Mouse (Mus musculus) midbrain, embryonic 10.5 days (tissue): ENCODE measurements at regions not wholly inside any gene's neighbourhood (a gene's known extent, or its start where the extent isn't known, plus 50 kb on each side); places are given as distances from the start of the nearest gene placed in this dataset.

ENCODE experiments used
- DNase-seq: peaks from one replicate; pipeline ENCODE4 v3.0.0-alpha.2; 2017; ENCODE audit warnings: low spot score
- H3K27ac ChIP-seq: fragments of 300-500 bp; sonication (generic); replicated peaks from 2 replicates; pipeline ENCODE4 v1.5.1; 2016; ENCODE audit warnings: mild to moderate bottlenecking
- H3K27me3 ChIP-seq: fragments of 300-500 bp; sonication (generic); 2 replicates; pipeline ENCODE4 v1.6.1; 2016; ENCODE audit warnings: low read depth, mild to moderate bottlenecking; ENCODE audit not compliant: poor library complexity, severe bottlenecking
- H3K36me3 ChIP-seq: fragments of 300-500 bp; sonication (generic); 2 replicates; pipeline ENCODE4 v1.6.1; 2016; ENCODE audit warnings: mild to moderate bottlenecking, moderate library complexity
- H3K4me1 ChIP-seq: fragments of 300-500 bp; sonication (generic); 2 replicates; pipeline ENCODE4 v1.6.1; 2016
- H3K4me3 ChIP-seq: fragments of 300-500 bp; sonication (generic); 2 replicates; pipeline ENCODE4 v1.5.1; 2016; ENCODE audit warnings: mild to moderate bottlenecking, moderate library complexity
- H3K9me3 ChIP-seq: fragments of 300-500 bp; sonication (generic); replicated peaks from 2 replicates; pipeline ENCODE4 v1.6.1; 2016; ENCODE audit warnings: mild to moderate bottlenecking
- whole genome bisulfite sequencing: fragments of 180-500 bp; shearing (Covaris S2); methylation state at CpG from one replicate; pipeline ENCODE4 v1.1.7; 2016; 5-methylcytosine and 5-hydroxymethylcytosine counted together

DNA sequence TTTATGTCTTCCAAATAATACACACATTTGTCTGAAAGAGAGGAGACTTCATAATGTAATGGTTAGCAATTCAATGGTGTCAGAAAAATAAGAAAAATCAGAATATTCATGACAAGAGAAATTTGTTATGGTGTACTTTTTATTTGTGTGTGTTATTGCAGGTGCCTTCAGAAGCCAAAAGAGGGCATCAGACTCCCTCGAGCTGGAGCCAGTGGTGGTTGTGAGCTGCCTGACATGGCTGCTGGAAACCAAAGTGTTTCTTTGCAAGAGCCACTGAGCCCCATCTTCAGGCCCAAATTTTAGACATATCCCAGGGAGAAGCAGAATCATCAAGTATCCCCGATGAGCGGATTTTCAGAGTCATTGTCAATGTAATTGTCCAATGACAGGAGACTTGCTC is 81.9 kb downstream of the Tm2d3 start:
- DNase-seq: no peak
- 88% methylated on average over 3 of the region's 3 CpGs for WGBS
- H3K27ac ChIP-seq: no peak overlapping the region
- H3K4me3 ChIP-seq: no peak overlapping the region
- H3K9me3 ChIP-seq: no peaks in the 10 kb centered on the region
- H3K36me3 ChIP-seq: no peaks in the 10 kb centered on the region
- H3K4me1 ChIP-seq: no peaks in the 10 kb centered on the region
- no peaks in the 10 kb centered on the region for H3K27me3 ChIP-seq

DNA sequence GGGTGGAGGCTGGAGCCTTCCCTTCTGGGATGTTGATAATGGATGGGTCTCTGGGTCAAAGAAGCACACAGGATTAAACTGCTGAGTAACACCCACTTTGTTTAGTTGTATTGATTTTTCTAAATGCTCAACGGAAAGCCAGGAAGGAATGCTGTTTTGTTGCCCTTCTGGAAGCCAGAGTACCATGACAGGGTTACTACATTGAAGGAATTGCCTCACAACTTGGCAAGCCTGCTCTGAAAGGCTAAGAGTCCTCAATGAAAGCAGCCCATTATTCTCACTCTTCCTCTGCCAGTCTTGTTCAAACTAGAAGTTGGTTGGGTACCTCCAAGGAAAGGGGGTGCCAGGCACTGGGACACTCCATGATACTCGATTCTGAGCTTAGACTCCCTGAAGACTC is 83.0 kb downstream of the Tm2d3 start:
- Histone ChIP-seq H3K27ac (no peak overlapping the region), H3K4me3 (no peak overlapping the region), H3K4me1 (no peaks in the 10 kb centered on the region), H3K9me3 (no peaks in the 10 kb centered on the region), H3K27me3 (no peaks in the 10 kb centered on the region), H3K36me3 (no peaks in the 10 kb centered on the region)
- WGBS: 55% methylated on average over 2 of the region's 2 CpGs
- DNase-seq: no peak

DNA sequence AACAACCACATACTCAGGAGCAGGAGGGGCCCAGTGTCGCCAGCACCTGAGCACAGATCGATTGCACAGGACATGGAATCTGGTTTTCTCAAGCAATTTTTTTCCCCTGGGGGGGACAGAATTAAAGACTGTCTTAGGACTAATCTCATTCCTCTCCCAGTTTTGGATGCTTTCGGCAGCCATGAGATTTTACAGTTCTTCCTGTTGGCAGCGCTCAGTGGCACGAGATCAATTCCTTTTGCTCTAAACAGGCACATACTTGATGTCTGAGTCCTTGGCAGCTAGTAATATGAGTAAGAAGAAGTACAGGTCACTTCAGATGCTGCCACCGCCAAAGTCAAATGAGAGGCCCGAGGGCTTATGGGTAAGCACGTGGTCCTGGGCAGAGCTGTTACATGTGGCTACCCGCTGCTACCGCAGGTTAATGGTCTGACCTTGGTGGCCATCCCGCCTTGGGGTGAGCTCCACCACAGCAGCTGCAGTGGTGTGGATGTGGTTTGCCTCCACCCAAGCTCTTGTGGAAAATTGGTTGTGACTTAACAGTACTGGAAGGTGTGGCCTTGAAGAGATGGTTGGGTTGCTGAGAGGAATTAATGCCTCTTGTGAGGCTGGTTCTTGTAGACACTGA is 83.5 kb downstream of the Tm2d3 start:
- no peak overlapping the region for H3K4me3 ChIP-seq
- no peak overlapping the region for H3K27ac ChIP-seq
- H3K9me3 ChIP-seq: no peaks in the 10 kb centered on the region
- no peaks in the 10 kb centered on the region for H3K36me3 ChIP-seq
- H3K27me3 ChIP-seq: no peaks in the 10 kb centered on the region
- whole genome bisulfite sequencing: 92% methylated on average over 11 of the region's 11 CpGs
- no peaks in the 10 kb centered on the region for H3K4me1 ChIP-seq
- no peak for DNase-seq

DNA sequence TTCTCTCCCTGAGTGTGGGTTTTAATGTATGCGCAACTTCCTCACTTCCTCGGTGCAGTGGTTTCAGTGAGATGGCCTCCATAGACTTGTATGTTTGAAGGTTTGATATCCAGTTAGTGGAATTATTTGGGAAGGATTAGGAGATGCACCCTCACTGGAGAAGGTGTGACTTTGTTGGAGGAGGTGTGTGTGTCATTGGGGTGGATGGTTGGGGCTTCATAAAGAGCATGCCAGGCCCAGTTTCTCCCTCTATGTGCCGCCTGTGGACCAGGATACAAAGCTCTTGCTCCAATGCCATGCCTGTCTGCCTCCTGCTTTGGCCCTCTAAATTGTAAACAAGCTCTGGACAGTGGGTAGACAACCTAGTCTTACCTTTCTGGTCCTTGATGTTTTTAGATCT is 84.0 kb downstream of the Tm2d3 start:
- whole genome bisulfite sequencing: 90% methylated on average over 3 of the region's 3 CpGs

DNA sequence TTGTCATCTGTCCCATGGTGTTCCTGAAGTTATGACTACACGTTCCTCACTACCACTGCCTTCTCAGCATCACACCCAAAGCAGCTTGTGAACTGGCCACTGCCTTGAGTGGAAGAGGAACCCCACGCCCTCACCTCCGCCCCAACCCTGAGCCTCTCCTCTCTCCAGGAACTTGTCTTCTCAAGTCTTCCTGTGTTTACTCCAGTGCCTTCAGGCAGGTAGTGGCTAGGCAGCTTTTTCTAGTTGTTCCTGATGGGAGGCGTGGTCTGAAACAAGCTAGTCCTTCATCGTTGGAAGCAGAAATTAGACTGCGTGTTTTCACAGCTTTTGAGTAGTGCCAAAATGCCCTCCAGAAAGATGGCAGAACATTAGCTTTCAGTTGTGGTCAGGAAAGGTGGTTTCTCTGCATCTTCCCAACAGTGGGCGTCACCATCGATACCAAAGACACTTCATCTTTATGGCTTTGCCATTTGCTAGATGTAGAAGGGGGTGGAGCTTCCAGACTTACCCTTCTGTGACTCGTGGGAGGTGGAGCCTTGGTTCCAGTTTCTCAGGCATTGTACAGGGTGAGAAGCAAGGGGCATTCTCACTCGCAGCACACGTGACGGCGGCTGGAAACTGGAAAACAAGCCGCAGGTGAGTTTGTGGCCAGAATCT is 81.7 kb upstream of the Pcsk6 start:
- DNase-seq: no peak

More for the DNA sequence above, 84.0 kb downstream of the Tm2d3 start:
- no peaks in the 10 kb centered on the region for H3K27me3 ChIP-seq
- H3K4me1 ChIP-seq: no peaks in the 10 kb centered on the region
- H3K27ac ChIP-seq: no peak overlapping the region
- no peaks in the 10 kb centered on the region for H3K9me3 ChIP-seq
- no peaks in the 10 kb centered on the region for H3K36me3 ChIP-seq
- H3K4me3 ChIP-seq: no peak overlapping the region
- DNase-seq: no peak

DNA sequence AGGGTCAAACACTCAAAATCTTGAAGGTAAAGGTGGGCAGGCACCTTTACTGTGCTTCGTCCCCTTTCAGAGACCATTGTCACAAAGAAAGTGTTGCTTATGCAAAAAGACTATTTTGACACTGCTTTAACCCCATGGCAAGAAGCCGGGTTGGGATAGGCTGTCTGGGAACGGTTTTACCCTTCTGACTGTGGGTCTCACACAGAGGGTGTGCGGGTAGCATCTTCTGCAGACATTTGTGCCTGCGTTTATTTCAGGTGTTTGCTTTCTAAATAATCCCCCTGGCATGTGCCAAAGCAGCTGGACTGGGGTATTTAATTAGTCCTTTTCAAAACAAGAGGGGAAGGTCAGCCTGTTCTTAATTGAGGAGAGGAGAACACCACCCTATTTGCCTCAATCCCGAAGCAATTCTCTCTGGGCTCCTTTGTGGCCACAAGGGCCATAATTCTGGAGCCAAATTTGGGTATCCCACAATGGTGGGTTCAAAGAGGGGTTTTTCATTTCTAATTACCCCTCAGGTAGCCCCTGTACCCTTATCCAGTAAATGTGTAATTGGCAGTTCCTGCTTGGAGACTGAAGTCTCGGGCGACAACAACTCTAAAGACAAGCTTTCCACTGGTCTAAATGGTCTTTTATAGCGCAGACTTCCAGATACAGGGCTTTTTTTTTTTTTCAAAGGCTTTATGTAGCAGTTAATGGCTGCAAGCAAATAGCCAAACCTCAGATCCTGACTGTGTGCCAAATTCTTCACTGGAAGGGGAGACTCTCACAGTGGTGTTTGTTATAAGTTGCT is 80.8 kb upstream of the Pcsk6 start:
- no peaks in the 10 kb centered on the region for H3K4me1 ChIP-seq

More for the DNA sequence above, 81.7 kb upstream of the Pcsk6 start:
- no peak overlapping the region for H3K27ac ChIP-seq
- H3K4me1 ChIP-seq: no peaks in the 10 kb centered on the region
- no peaks in the 10 kb centered on the region for H3K36me3 ChIP-seq
- no peak overlapping the region for H3K4me3 ChIP-seq
- H3K9me3 ChIP-seq: no peaks in the 10 kb centered on the region
- 81% methylated on average over 14 of the region's 14 CpGs for WGBS
- H3K27me3 ChIP-seq: no peaks in the 10 kb centered on the region

DNA sequence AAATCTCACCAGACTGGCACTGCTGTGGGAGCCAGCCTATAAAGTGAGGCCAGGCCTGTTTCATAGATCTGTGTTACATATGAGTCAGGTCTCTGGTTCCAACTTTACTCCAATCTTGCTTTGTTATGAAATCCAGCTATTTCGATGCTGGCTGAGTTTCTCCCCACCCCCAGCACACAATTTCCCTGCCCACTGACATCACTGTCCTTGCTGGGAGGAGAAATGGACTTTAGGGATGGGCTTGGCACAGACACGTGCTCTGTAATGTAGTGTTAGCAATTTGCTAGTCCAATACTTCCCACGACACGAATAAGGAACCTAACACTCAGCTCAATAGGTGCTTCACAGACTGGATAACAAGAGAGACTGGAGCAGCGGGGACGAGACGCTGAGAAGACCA is 79.5 kb upstream of the Pcsk6 start:
- WGBS: 89% methylated on average over 7 of the region's 7 CpGs
- no peaks in the 10 kb centered on the region for H3K27me3 ChIP-seq
- DNase-seq: no peak
- no peaks in the 10 kb centered on the region for H3K36me3 ChIP-seq
- no peak overlapping the region for H3K27ac ChIP-seq
- H3K4me1 ChIP-seq: peaks cover 8% of the 10 kb centered on the region
- H3K4me3 ChIP-seq: no peak overlapping the region
- H3K9me3 ChIP-seq: no peaks in the 10 kb centered on the region

More for the DNA sequence above, 80.8 kb upstream of the Pcsk6 start:
- H3K4me3 ChIP-seq: no peak overlapping the region
- DNase-seq: no peak
- H3K27me3 ChIP-seq: no peaks in the 10 kb centered on the region
- H3K36me3 ChIP-seq: no peaks in the 10 kb centered on the region
- H3K27ac ChIP-seq: no peak overlapping the region
- H3K9me3 ChIP-seq: no peaks in the 10 kb centered on the region
- 67% methylated on average over 9 of the region's 9 CpGs for WGBS

DNA sequence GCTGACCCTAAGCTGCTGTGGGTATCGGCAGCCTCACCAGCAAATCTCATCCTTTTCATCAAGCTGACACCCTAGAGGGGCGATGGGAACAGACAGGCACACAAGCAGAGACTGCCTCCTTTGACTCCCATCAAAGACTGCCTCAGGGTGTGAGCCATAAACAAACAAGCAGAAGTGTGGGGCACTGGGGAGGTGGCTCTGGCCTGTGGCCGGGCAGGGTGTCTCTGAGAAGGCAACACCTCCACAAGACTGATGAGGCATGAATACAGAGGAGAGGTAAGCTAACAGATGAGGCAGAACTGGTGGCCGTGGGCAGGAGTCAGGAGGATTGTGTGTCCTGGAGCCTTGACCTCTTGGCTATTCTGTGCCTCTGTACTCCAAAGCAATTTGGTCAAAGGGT is 77.8 kb upstream of the Pcsk6 start:
- Histone ChIP-seq H3K9me3 (no peaks in the 10 kb centered on the region), H3K4me1 (peaks cover 12% of the 10 kb centered on the region), H3K36me3 (no peaks in the 10 kb centered on the region), H3K27me3 (no peaks in the 10 kb centered on the region), H3K27ac (no peak overlapping the region), H3K4me3 (no peak overlapping the region)
- 44% methylated on average over 4 of the region's 4 CpGs for WGBS
- no peak for DNase-seq

DNA sequence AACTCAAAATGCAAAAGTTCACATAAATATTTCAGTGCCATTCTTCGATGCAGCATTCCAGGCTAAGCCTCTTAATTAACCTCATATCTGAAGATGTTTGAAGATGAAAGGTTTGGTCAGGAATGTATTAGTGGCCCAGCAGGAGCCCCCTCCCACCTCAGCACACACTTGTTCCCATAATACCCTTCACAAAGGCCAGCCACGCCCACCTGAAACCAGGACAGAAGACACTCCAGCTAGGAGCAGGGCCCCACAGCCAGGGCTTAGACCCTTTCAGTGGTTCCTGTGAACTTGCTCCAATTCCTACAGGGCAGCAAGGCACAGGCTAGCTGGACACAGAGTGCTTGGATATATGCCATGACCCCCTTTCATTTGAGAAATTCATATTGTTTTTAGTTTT is 74.6 kb upstream of the Pcsk6 start:
- peaks cover 12% of the 10 kb centered on the region for H3K4me1 ChIP-seq
- DNase-seq: peak; percentile 40
- no peak overlapping the region for H3K4me3 ChIP-seq
- WGBS: 31% methylated on average over 2 of the region's 2 CpGs
- no peaks in the 10 kb centered on the region for H3K27me3 ChIP-seq
- H3K27ac ChIP-seq: no peak overlapping the region
- no peaks in the 10 kb centered on the region for H3K9me3 ChIP-seq
- no peaks in the 10 kb centered on the region for H3K36me3 ChIP-seq

DNA sequence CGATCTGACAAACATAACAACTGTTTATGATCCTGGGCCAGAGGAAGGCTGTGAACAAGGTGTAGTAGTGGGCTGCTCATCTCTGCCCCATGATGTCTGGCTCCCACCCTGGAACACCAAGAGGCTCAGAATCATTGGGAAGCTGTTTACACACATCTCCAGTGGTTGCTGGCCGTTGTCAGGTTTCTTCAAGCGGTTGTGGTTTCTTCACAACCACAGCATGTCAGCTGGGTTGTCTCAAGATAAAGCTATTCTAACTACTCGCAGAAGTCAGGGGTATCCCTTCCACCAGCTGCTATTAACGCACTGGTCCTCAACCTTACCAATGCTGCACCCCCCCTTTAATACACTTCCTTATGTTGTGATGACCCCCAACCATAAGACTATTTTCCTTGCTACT is 73.7 kb upstream of the Pcsk6 start:
- Histone ChIP-seq H3K4me1 (peaks cover 12% of the 10 kb centered on the region), H3K27ac (no peak overlapping the region), H3K4me3 (no peak overlapping the region), H3K27me3 (no peaks in the 10 kb centered on the region), H3K9me3 (no peaks in the 10 kb centered on the region), H3K36me3 (no peaks in the 10 kb centered on the region)
- no peak for DNase-seq
- WGBS: 96% methylated on average over 5 of the region's 5 CpGs

DNA sequence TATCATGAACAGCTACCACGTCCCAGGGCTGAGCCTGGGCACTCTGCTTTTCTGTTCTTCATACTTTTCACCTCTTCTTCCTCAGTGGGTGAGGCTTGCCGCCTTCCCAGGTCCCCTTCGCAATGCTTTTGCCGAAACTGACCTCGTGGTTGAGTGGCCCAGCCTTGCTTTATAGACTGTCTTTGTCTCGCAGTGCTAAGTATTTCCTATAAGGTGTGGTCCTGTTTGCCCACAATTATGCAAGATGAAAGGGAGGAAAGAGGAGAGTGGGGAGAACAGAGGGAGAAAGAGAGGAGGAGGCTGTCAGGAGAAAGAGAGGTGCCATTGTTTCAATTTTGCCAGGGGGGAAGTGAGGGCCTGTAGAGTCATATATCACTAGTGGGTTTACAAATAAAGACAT is 71.3 kb upstream of the Pcsk6 start:
- Histone ChIP-seq H3K4me1 (peaks cover 12% of the 10 kb centered on the region), H3K4me3 (no peak overlapping the region), H3K9me3 (no peaks in the 10 kb centered on the region; the same call in 1 of the 2 replicates), H3K27me3 (no peaks in the 10 kb centered on the region), H3K27ac (no peak overlapping the region), H3K36me3 (no peaks in the 10 kb centered on the region)
- WGBS: 82% methylated on average over 6 of the region's 6 CpGs
- no peak for DNase-seq

DNA sequence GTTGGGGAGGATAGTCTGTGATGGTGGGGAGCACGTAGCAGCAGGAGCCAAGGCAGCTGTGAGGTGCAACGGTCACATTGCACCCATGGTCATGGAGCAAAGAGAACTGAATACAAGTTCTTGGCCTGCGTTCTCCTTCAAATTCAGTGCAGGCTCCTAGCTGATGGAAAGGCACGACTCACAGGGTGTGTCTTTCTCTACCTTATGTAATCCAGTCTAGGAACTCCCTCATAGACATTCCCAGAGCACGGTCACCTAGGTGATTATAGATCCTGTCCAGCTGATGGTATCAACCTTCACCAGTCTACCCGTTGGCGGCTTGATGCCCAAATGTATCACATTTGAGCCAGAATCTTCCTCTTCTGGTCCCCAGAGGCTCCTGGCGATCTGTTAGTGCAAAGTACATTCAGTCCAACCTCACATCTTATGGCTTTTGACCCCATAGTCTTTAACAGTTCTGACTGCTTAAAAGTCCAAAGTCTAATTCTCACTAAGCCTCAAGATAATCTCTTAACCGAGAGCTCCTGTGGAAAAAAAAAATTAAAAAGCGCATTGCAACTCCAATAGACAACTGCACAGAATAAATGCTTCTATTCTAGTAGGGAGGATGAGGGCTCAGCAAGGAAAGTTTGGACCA is 69.2 kb upstream of the Pcsk6 start:
- Histone ChIP-seq H3K4me3 (no peak overlapping the region), H3K4me1 (peaks cover under 1% of the 10 kb centered on the region; the same call in 1 of the 2 replicates), H3K27ac (no peak overlapping the region), H3K27me3 (no peaks in the 10 kb centered on the region), H3K36me3 (no peaks in the 10 kb centered on the region), H3K9me3 (no peaks in the 10 kb centered on the region; the same call in 1 of the 2 replicates)
- 91% methylated on average over 10 of the region's 10 CpGs for WGBS
- DNase-seq: no peak
